Mouse (Mus musculus): ENCODE results near the gene Nav2. TPM values are rescaled to one million over a fixed set of nuclear protein-coding genes. Genes with fewer than 3 reads are reported as not detected.
A peak's percentile ranks its signal among the peaks of the same experiment; 100 is the strongest.

Nav2 gene
- total RNA-seq, 2 experiments from 2014 or later: 60.0 to 64.1 TPM

GRCm38 (mm10) chr7:49544775-49545705, 636.5 kb downstream of the Nav2 start:
- no peak for DNase-seq
- intact Hi-C loops (cut with DNase I): no loop called here

GRCm38 (mm10) chr7:49545706-49546097, 637.2 kb downstream of the Nav2 start:
- no peak for DNase-seq
- intact Hi-C loops (cut with DNase I): no loop called here

GRCm38 (mm10) chr7:49548397-49548796, 639.9 kb downstream of the Nav2 start:
- intact Hi-C loops (cut with DNase I): no loop called here
- DNase-seq: no peak

GRCm38 (mm10) chr7:49553236-49553981, 644.9 kb downstream of the Nav2 start:
- intact Hi-C loops (cut with DNase I): no loop called here
- no peak for DNase-seq

- intact Hi-C loops (cut with DNase I): no loop called here
- peak; percentile 43 to 62 for DNase-seq
Observed at GRCm38 (mm10) chr7:49558240-49558640, 649.7 kb downstream of the Nav2 start.

- intact Hi-C loops (cut with DNase I): no loop called here
- peak in 1 of 2 experiments; percentile 20 for DNase-seq
Observed at GRCm38 (mm10) chr7:49558895-49559294, 650.4 kb downstream of the Nav2 start.

- intact Hi-C loops (cut with DNase I): no loop called here
- DNase-seq: no peak
Observed at GRCm38 (mm10) chr7:49560012-49560411, 651.5 kb downstream of the Nav2 start.

- intact Hi-C loops (cut with DNase I): no loop called here
- no peak for DNase-seq
Observed at GRCm38 (mm10) chr7:49562404-49562803, 653.9 kb downstream of the Nav2 start.

- intact Hi-C loops (cut with DNase I): no loop called here
- no peak for DNase-seq
Observed at GRCm38 (mm10) chr7:49562851-49563250, 654.3 kb downstream of the Nav2 start.

GRCm38 (mm10) chr7:49565084-49565483, 656.6 kb downstream of the Nav2 start:
- intact Hi-C loops (cut with DNase I): no loop called here
- DNase-seq: no peak

- intact Hi-C loops (cut with DNase I): no loop called here
- DNase-seq: no peak
Observed at GRCm38 (mm10) chr7:49565798-49566197, 657.3 kb downstream of the Nav2 start.

- no peak for DNase-seq
- intact Hi-C loops (cut with DNase I): no loop called here
Observed at GRCm38 (mm10) chr7:49567346-49568034, 659.0 kb downstream of the Nav2 start.

- intact Hi-C loops (cut with DNase I): no loop called here
- no peak for DNase-seq
Observed at GRCm38 (mm10) chr7:49569646-49570045, 661.1 kb downstream of the Nav2 start.

- no peak for DNase-seq
- intact Hi-C loops (cut with DNase I): no loop called here
Observed at GRCm38 (mm10) chr7:49571606-49572005, 663.1 kb downstream of the Nav2 start.

- DNase-seq: no peak
- intact Hi-C loops (cut with DNase I): no loop called here
Observed at GRCm38 (mm10) chr7:49575226-49575625, 666.7 kb downstream of the Nav2 start.

GRCm38 (mm10) chr7:49577096-49577495, 668.6 kb downstream of the Nav2 start:
- intact Hi-C loops (cut with DNase I): no loop called here
- no peak for DNase-seq

GRCm38 (mm10) chr7:49581951-49582350, 673.4 kb downstream of the Nav2 start:
- no peak for DNase-seq
- intact Hi-C loops (cut with DNase I): no loop called here

GRCm38 (mm10) chr7:49582551-49582950, 674.0 kb downstream of the Nav2 start:
- intact Hi-C loops (cut with DNase I): no loop called here
- DNase-seq: no peak

GRCm38 (mm10) chr7:49583176-49583575, 674.7 kb downstream of the Nav2 start:
- no peak for DNase-seq
- intact Hi-C loops (cut with DNase I): no loop called here

- no peak for DNase-seq
- intact Hi-C loops (cut with DNase I): no loop called here
Observed at GRCm38 (mm10) chr7:49586530-49587120, 678.1 kb downstream of the Nav2 start.

GRCm38 (mm10) chr7:49589635-49590034, 681.1 kb downstream of the Nav2 start:
- DNase-seq: no peak
- intact Hi-C loops (cut with DNase I): no loop called here
